Mouse (Mus musculus): ENCODE measurements around the gene Alox5ap. TPM values are rescaled to one million over a fixed set of nuclear protein-coding genes. Genes with fewer than 3 reads are reported as not detected.
A peak's percentile ranks its signal among the peaks of the same experiment; 100 is the strongest.

The Alox5ap gene
- polyA plus RNA-seq, 1 experiment from 2014 or later = 8.3 TPM

GRCm38 (mm10) chr5:149243053-149243452 lies 21.5 kb upstream of the Alox5ap start:
- Histone ChIP-seq H3K4me1 (peaks cover 3% of the 10 kb centered on the region; the same call in 1 of the 2 replicates), H3K36me3 (no peaks in the 10 kb centered on the region), H3K4me2 (replicated peaks) (no peak overlapping the region), H3K27ac (replicated peaks) (no peak overlapping the region), H3K9ac (replicated peaks) (no peak overlapping the region), H3K9me3 (no peaks in the 10 kb centered on the region), H3K4me3 (no peak overlapping the region), H3K27me3 (no peaks in the 10 kb centered on the region)
- no peak for ATAC-seq (replicated peaks)
- 42% methylated on average over 5 of the region's 5 CpGs for WGBS

GRCm38 (mm10) chr5:149245391-149245964 lies 19.1 kb upstream of the Alox5ap start:
- Histone ChIP-seq H3K4me2 (replicated peaks) (peak overlapping the region; percentile 23; the same call in 1 of the 2 replicates), H3K27ac (replicated peaks) (0 out of 2 replicates have a peak overlapping the region, but pooled peaks have one; percentile 54), H3K9ac (replicated peaks) (no peak overlapping the region), H3K36me3 (no peaks in the 10 kb centered on the region), H3K4me1 (peaks cover 3% of the 10 kb centered on the region; the same call in 1 of the 2 replicates), H3K9me3 (no peaks in the 10 kb centered on the region), H3K27me3 (no peaks in the 10 kb centered on the region), H3K4me3 (no peak overlapping the region)
- no peak for ATAC-seq (replicated peaks)
- WGBS = 69% methylated on average over 9 of the region's 9 CpGs

- peaks cover 3% of the 10 kb centered on the region; the same call in 1 of the 2 replicates for H3K4me1 ChIP-seq
- H3K4me3 ChIP-seq = no peak overlapping the region
- H3K9me3 ChIP-seq = no peaks in the 10 kb centered on the region
- H3K36me3 ChIP-seq = no peaks in the 10 kb centered on the region
- no peak overlapping the region for H3K9ac ChIP-seq (replicated peaks)
- no peaks in the 10 kb centered on the region for H3K27me3 ChIP-seq
- 40% methylated on average over 16 of the region's 16 CpGs for WGBS
- peak; percentile 53 for ATAC-seq (replicated peaks)
- peak overlapping the region; percentile 54 for H3K27ac ChIP-seq (replicated peaks)
- H3K4me2 ChIP-seq (replicated peaks) = peak overlapping the region; percentile 23; the same call in 1 of the 2 replicates
Measured at GRCm38 (mm10) chr5:149245965-149246470, 18.5 kb upstream of the Alox5ap start.

- H3K36me3 ChIP-seq = no peaks in the 10 kb centered on the region
- H3K4me2 ChIP-seq (replicated peaks) = no peak overlapping the region
- no peaks in the 10 kb centered on the region for H3K9me3 ChIP-seq
- H3K27me3 ChIP-seq = no peaks in the 10 kb centered on the region
- no peak overlapping the region for H3K4me3 ChIP-seq
- H3K9ac ChIP-seq (replicated peaks) = no peak overlapping the region
- ATAC-seq (replicated peaks) = no peak; the same call in 1 of the 2 replicates
- H3K27ac ChIP-seq (replicated peaks) = no peak overlapping the region
- H3K4me1 ChIP-seq = peaks cover 3% of the 10 kb centered on the region; the same call in 1 of the 2 replicates
- 48% methylated on average over 20 of the region's 20 CpGs for WGBS
Measured at GRCm38 (mm10) chr5:149247047-149247904, 17.3 kb upstream of the Alox5ap start.

GRCm38 (mm10) chr5:149252303-149252702 lies 12.3 kb upstream of the Alox5ap start:
- no peak for ATAC-seq (replicated peaks)
- H3K9ac ChIP-seq (replicated peaks) = no peak overlapping the region
- WGBS = 81% methylated on average over 3 of the region's 3 CpGs
- no peak overlapping the region for H3K27ac ChIP-seq (replicated peaks)
- H3K36me3 ChIP-seq = no peaks in the 10 kb centered on the region
- no peak overlapping the region for H3K4me3 ChIP-seq
- H3K4me2 ChIP-seq (replicated peaks) = no peak overlapping the region
- H3K27me3 ChIP-seq = no peaks in the 10 kb centered on the region
- no peaks in the 10 kb centered on the region for H3K4me1 ChIP-seq
- no peaks in the 10 kb centered on the region for H3K9me3 ChIP-seq

GRCm38 (mm10) chr5:149253491-149253890 lies 11.1 kb upstream of the Alox5ap start:
- ATAC-seq (replicated peaks) = no peak
- Histone ChIP-seq H3K4me2 (replicated peaks) (no peak overlapping the region), H3K9ac (replicated peaks) (no peak overlapping the region), H3K36me3 (no peaks in the 10 kb centered on the region), H3K4me3 (no peak overlapping the region), H3K27ac (replicated peaks) (no peak overlapping the region), H3K27me3 (no peaks in the 10 kb centered on the region), H3K9me3 (no peaks in the 10 kb centered on the region), H3K4me1 (no peaks in the 10 kb centered on the region)
- WGBS = 78% methylated on average over 2 of the region's 2 CpGs

- 87% methylated on average over 2 of the region's 2 CpGs for WGBS
- Histone ChIP-seq H3K4me1 (0 out of 2 replicates have a peak, but pooled peaks cover 3% of the 10 kb centered on the region), H3K4me2 (replicated peaks) (no peak overlapping the region), H3K27ac (replicated peaks) (no peak overlapping the region), H3K9ac (replicated peaks) (no peak overlapping the region), H3K9me3 (no peaks in the 10 kb centered on the region), H3K36me3 (no peaks in the 10 kb centered on the region), H3K4me3 (no peak overlapping the region), H3K27me3 (no peaks in the 10 kb centered on the region)
- ATAC-seq (replicated peaks) = no peak
Measured at GRCm38 (mm10) chr5:149255522-149255921, 9.0 kb upstream of the Alox5ap start.

- H3K4me3 ChIP-seq = no peak overlapping the region
- H3K4me1 ChIP-seq = 0 out of 2 replicates have a peak, but pooled peaks cover 3% of the 10 kb centered on the region
- H3K9ac ChIP-seq (replicated peaks) = no peak overlapping the region
- ATAC-seq (replicated peaks) = peak; percentile 58; the same call in 1 of the 2 replicates
- no peaks in the 10 kb centered on the region for H3K36me3 ChIP-seq
- H3K4me2 ChIP-seq (replicated peaks) = no peak overlapping the region
- H3K9me3 ChIP-seq = no peaks in the 10 kb centered on the region
- WGBS = 57% methylated on average over 14 of the region's 14 CpGs
- H3K27ac ChIP-seq (replicated peaks) = no peak overlapping the region
- no peaks in the 10 kb centered on the region for H3K27me3 ChIP-seq
Measured at GRCm38 (mm10) chr5:149257518-149258281, 6.9 kb upstream of the Alox5ap start.

GRCm38 (mm10) chr5:149259093-149259492 lies 5.5 kb upstream of the Alox5ap start:
- Histone ChIP-seq H3K9ac (replicated peaks) (no peak overlapping the region), H3K27ac (replicated peaks) (peak overlapping the region; percentile 11; the same call in 1 of the 2 replicates), H3K4me1 (0 out of 2 replicates have a peak, but pooled peaks cover 3% of the 10 kb centered on the region), H3K27me3 (no peaks in the 10 kb centered on the region), H3K4me3 (no peak overlapping the region), H3K9me3 (no peaks in the 10 kb centered on the region), H3K36me3 (no peaks in the 10 kb centered on the region), H3K4me2 (replicated peaks) (no peak overlapping the region)
- WGBS = 42% methylated on average over 16 of the region's 16 CpGs
- ATAC-seq (replicated peaks) = no peak

GRCm38 (mm10) chr5:149261449-149261848 lies 3.1 kb upstream of the Alox5ap start:
- H3K9ac ChIP-seq (replicated peaks) = no peak overlapping the region
- no peak for ATAC-seq (replicated peaks)
- WGBS = 77% methylated on average over 7 of the region's 7 CpGs
- H3K4me3 ChIP-seq = no peak overlapping the region
- H3K4me1 ChIP-seq = 0 out of 2 replicates have a peak, but pooled peaks cover 3% of the 10 kb centered on the region
- H3K27ac ChIP-seq (replicated peaks) = no peak overlapping the region
- H3K27me3 ChIP-seq = no peaks in the 10 kb centered on the region
- H3K4me2 ChIP-seq (replicated peaks) = no peak overlapping the region
- no peaks in the 10 kb centered on the region for H3K9me3 ChIP-seq
- H3K36me3 ChIP-seq = no peaks in the 10 kb centered on the region

GRCm38 (mm10) chr5:149261866-149262265 lies 2.7 kb upstream of the Alox5ap start:
- Histone ChIP-seq H3K9me3 (no peaks in the 10 kb centered on the region), H3K27ac (replicated peaks) (no peak overlapping the region), H3K4me1 (0 out of 2 replicates have a peak, but pooled peaks cover 3% of the 10 kb centered on the region), H3K4me2 (replicated peaks) (no peak overlapping the region), H3K4me3 (no peak overlapping the region), H3K27me3 (no peaks in the 10 kb centered on the region), H3K36me3 (no peaks in the 10 kb centered on the region), H3K9ac (replicated peaks) (no peak overlapping the region)
- whole genome bisulfite sequencing = 64% methylated on average over 6 of the region's 6 CpGs
- ATAC-seq (replicated peaks) = no peak
